Mouse (Mus musculus): ENCODE data around the gene Pmf1.

Gene Pmf1

DNA sequence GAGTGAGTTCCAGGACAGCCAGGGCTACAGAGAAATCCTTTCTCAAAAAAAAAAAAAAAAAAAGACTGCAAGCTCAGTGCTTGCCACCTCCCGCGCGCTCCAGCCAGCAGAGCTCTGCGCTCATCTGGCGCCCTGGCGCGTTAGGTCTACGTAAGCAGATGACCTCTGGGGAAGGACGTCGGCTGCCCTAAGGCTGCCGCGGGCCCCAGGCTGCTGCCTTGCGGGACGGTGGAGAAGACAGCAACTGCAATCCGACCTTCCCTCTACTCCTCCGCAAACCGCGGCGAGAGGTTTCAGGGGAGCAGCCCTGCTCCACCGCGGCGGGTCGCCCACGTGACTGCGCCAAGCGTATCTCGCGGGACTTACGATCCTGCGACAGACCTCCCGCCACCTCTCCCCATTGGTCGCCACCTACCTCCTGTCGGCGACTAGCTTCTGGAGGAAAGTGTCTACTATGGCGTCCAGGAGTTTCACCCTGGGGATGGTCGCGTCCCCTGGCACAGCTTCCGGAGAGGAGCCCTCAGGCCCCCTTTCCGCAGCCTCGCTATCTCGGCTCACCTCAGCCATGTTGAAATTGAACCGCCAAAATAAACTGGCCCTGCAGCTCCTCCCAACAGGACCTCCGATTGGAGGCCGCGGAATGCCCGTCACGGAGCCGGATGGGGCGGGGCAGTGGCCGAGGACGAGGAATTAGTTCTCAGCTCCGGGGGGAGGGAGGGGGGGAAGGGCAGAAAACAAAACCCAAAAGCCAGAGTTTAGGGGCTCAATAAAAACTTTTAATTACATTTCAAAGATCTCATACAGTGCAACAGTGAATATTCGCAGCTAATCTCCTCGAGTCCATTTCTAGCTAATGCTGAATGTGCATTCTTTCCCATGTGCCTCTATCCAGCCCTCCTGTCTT lies at the start of gene Pmf1:
TSS of gene Pmf1 (minus strand) at position 591 of the 904 bp plus-strand sequence.
- peak; percentile 87 to 89 for DNase-seq (ENCODE audit: low spot score in 2 of 2)

- DNase-seq (ENCODE audit: low spot score in 2 of 2): peak in 1 of 2 experiments; percentile 47
These were observed 48.7 kb upstream of the Pmf1 start for GRCm38 (mm10) chr3:88458778-88459219.

DNA sequence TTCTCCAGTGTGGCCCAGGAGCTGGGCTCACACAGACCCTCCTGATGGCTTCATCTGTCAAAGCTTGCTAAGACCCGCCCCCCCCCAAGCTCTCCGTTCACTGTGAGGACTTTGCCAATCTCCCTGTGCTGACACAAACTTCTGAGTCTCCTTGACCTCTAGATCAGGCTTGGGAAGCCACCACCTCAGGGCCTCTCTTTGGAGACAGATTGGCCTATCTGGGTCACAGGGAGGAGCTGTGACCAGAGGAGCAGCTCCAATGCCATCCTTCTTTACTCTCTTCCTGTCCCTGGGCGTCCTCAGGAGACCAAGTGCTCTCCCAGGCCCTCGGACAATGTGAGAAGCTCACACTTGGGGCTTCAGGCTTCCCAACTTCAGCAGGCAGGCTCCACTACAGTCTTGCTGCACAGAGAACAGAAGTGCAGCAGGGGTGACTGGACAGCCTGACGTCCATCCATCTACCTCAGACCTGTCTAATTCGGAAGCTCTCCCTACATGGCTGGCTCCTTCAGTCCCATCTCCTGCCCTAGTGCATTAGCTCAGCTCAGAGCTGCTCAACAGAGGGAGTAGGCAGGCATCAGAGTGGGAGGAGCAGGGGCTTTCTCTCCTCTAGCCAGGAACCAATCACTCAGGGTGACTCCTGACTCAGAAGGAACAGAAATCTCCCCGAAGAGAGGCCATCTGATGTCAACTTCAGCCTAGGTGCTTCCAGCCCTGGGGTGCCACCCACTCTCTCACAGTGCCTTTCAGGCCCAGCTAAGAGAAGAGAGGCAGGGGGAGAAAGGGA lies 46.8 kb upstream of the Pmf1 start:
- DNase-seq (ENCODE audit: low spot score in 2 of 2): no peak

GRCm38 (mm10) chr3:88456313-88456712 lies 46.2 kb upstream of the Pmf1 start:
- DNase-seq (ENCODE audit: low spot score in 2 of 2): no peak

DNA sequence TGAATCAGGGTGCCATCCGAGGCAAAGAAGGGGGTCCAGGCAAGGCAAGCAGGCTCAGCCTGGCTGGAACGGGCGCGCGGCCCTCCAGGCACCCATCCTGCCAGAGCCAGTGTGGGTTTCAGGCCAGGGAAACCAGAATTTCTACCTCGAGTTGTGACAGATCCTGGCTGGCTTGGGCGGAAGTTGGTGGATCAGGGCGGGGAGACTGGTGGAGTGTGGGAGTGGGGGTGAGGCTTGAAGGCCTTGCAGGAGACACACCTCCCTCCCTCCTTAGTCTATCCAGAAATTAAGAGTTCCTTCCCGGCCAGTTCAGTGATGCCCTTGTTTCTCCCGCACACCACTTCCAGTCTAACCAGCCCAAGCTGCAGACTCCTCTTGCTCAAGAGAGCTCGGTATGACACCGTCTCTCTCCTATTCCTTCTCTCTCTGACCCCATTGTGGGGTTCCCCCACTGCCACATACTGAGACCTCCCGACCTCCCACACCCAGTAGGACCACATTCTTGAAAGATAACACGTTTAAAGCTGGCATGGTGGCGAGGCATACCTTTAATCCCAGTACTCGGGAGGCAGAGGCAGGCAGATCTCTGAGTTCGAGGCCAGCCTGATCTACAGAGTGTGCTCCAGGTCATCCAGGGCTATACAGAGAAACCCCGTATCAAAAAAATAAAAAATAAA lies 45.6 kb upstream of the Pmf1 start:
- DNase-seq (ENCODE audit: low spot score in 2 of 2): no peak

GRCm38 (mm10) chr3:88454762-88455587 lies 44.8 kb upstream of the Pmf1 start:
- DNase-seq (ENCODE audit: low spot score in 2 of 2): no peak

GRCm38 (mm10) chr3:88453986-88454385 lies 43.9 kb upstream of the Pmf1 start:
- DNase-seq (ENCODE audit: low spot score in 2 of 2): no peak

DNA sequence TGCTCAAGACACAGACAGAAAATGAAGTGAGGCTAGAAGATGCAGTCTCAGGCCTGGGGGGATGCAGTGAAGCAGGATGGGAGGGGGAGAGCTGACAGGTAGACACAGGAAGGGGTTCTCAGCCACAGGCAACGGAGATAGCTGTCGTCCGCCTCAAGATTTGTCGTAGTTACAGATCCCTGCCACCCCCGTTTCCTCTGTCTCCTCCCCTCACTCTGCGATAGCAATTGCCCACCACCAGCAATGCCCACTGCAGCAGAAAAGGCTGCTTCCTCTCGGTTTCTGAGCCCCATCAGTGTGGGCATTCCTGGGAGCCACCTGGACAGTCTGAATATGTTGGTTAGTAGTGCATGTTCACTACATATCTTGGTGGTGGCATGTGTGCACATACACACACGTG lies 43.2 kb upstream of the Pmf1 start:
- no peak for DNase-seq (ENCODE audit: low spot score in 2 of 2)

DNA sequence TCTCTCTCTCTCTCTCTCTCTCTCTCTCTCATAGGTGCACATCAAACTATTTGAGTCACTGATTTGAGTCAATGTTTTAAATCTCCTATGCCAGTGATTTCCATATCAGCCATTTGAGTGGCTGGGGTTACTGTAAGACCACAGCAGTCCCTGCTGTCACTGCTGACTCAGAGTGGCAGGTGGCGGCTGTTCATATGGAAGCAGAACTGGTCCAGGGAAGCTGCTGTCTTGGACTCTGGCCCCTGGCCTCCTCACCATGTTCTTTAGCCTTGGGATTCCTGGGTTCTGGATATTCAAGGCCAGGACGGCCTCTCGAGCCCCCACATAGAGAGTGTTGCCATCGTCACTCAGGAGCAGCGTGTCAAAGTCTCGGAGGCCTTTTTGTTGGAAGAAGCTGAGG lies 42.6 kb upstream of the Pmf1 start:
- DNase-seq (ENCODE audit: low spot score in 2 of 2): no peak

- DNase-seq (ENCODE audit: low spot score in 2 of 2): no peak
These were observed 42.1 kb upstream of the Pmf1 start for GRCm38 (mm10) chr3:88452246-88452645.

GRCm38 (mm10) chr3:88450379-88451131 lies 40.4 kb upstream of the Pmf1 start:
- no peak for DNase-seq (ENCODE audit: low spot score in 2 of 2)

- no peak for DNase-seq (ENCODE audit: low spot score in 2 of 2)
These were observed 39.4 kb upstream of the Pmf1 start for GRCm38 (mm10) chr3:88449395-88450023.

GRCm38 (mm10) chr3:88448443-88448842 lies 38.3 kb upstream of the Pmf1 start:
- DNase-seq (ENCODE audit: low spot score in 2 of 2): no peak

DNA sequence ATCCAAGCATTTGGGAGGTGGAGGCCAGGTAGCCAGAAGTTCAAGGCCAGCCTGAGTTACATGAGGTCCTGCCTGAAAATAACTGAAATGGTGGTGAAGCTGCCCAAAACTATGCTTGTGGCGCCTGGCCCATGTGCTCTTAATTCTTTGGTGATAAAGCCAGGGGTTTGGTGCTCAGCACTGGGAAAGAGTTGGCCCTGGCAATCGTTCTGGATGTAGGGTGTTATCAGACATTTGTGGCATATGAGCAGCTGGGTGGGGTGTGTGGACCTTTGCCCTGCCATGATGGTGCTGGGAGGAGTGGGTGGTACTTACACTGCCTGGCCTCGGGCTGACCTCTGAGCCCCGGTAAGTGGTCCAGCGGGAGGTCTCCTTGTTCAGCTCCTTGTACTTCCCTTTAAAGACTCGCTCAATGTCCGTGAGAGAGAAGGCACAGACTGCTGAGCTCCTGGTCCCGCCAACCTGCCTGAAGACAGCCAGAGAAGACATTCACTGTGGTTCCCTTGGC lies 37.6 kb upstream of the Pmf1 start:
- no peak for DNase-seq (ENCODE audit: low spot score in 2 of 2)

GRCm38 (mm10) chr3:88446471-88447123 lies 36.5 kb upstream of the Pmf1 start:
- DNase-seq (ENCODE audit: low spot score in 2 of 2): no peak

GRCm38 (mm10) chr3:88442888-88443287 lies 32.8 kb upstream of the Pmf1 start:
- no peak for DNase-seq (ENCODE audit: low spot score in 2 of 2)

GRCm38 (mm10) chr3:88442488-88442887 lies 32.4 kb upstream of the Pmf1 start:
- DNase-seq (ENCODE audit: low spot score in 2 of 2): no peak

- DNase-seq (ENCODE audit: low spot score in 2 of 2): no peak
These were observed 30.6 kb upstream of the Pmf1 start for GRCm38 (mm10) chr3:88440500-88441381.

Data from frontal cortex, postnatal 14 days (tissue).